Mouse (Mus musculus) kidney, adult 2 months (tissue): ENCODE data around the gene Hcn1.

Source experiments
- CTCF ChIP-seq: fragments of 200-500 bp; conservative IDR thresholded peaks from 2 replicates; pipeline ENCODE4 v1.5.1; 2011; ENCODE audit warnings: low read depth, mild to moderate bottlenecking, control low read depth, low read length, moderate library complexity, mixed read lengths; ENCODE audit not compliant: insufficient read depth, insufficient read length
- POLR2A ChIP-seq: fragments of 200-500 bp; IDR thresholded peaks from one replicate; pipeline ENCODE4 v1.6.1; 2011; ENCODE audit warnings: low read depth, low read length, control low read depth

DNA sequence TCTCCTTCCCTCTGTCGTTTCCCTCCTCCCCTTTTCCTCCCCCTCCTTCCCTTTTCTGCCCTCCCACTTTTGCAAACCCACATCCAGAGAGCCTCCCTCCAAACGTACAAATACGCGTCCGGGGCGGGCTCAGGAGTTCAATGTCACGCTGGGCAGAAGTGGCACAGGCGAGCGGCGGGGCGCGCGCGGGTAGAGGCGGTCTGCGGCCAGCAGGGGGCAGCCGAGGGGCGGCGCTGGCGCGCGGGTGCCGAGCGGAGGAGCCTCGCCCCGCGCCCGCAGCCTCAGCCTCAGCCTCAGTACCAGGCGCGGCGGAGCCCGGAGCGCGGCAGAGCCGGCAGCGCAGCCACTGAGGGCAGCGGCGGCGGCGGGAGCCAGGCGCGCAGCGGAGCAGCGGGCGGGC, at the start of gene Hcn1:
- TF ChIP-seq POLR2A (no peak), CTCF (peak; percentile 44; the same call in 1 of the 2 replicates)
